Mouse (Mus musculus) heart, embryonic 15.5 days (tissue): ENCODE results near the gene Tgm2. TPM values are rescaled to one million over a fixed set of nuclear protein-coding genes. Genes with fewer than 3 reads are reported as not detected.
A peak's percentile ranks its signal among the peaks of the same experiment; 100 is the strongest.

Source experiments
- ATAC-seq: fragments of 200-750 bp; cut with Nextera tagmentation; replicated peaks from 2 replicates; pipeline ENCODE4 v1.8.0; 2017; ENCODE audit warnings: low read depth, moderate TSS enrichment; ENCODE audit not compliant: insufficient number of reproducible peaks, insufficient read depth, low FRiP score
- H3K27ac ChIP-seq: fragments of 300-500 bp; sonication (generic); 2 replicates; pipeline ENCODE4 v1.5.1; 2015; ENCODE audit warnings: mild to moderate bottlenecking, inconsistent platforms
- H3K27me3 ChIP-seq: fragments of 300-500 bp; sonication (generic); 2 replicates; pipeline ENCODE4 v1.6.1; 2015; ENCODE audit warnings: inconsistent platforms
- H3K36me3 ChIP-seq: fragments of 300-500 bp; sonication (generic); 2 replicates; pipeline ENCODE4 v1.6.1; 2015; ENCODE audit warnings: mild to moderate bottlenecking, inconsistent platforms
- H3K4me1 ChIP-seq: fragments of 300-500 bp; sonication (generic); replicated peaks from 2 replicates; pipeline ENCODE4 v1.6.1; 2015; ENCODE audit warnings: inconsistent platforms
- H3K4me2 ChIP-seq: fragments of 300-500 bp; sonication (generic); 2 replicates; pipeline ENCODE4 v1.6.1; 2015; ENCODE audit warnings: inconsistent platforms, mild to moderate bottlenecking, moderate library complexity
- H3K4me3 ChIP-seq: fragments of 300-500 bp; sonication (generic); 2 replicates; pipeline ENCODE4 v1.5.1; 2015; ENCODE audit warnings: mild to moderate bottlenecking, inconsistent platforms
- H3K9ac ChIP-seq: fragments of 300-500 bp; sonication (generic); 2 replicates; pipeline ENCODE4 v1.6.1; 2015; ENCODE audit warnings: mild to moderate bottlenecking, inconsistent platforms
- H3K9me3 ChIP-seq: fragments of 300-500 bp; sonication (generic); replicated peaks from 2 replicates; pipeline ENCODE4 v1.6.1; 2016; ENCODE audit warnings: inconsistent platforms
- WGBS: fragments of 180-500 bp; shearing (Covaris S2); methylation state at CpG from one replicate; pipeline ENCODE4 v1.1.7; 2015; ENCODE audit warnings: mixed read lengths; 5-methylcytosine and 5-hydroxymethylcytosine counted together
- polyA plus RNA-seq: library from polyadenylated mRNA; unstranded; fragments of >200 nt; fragmentation: Nextera tagmentation; extraction: Ambion mirVana; gene quantifications from 2 replicates; pipeline ENCODE4 v1.2.1, GENCODE M21; 2015

Gene Tgm2
- polyA plus RNA-seq, 1 experiment from 2014 or later, result 208 TPM

DNA sequence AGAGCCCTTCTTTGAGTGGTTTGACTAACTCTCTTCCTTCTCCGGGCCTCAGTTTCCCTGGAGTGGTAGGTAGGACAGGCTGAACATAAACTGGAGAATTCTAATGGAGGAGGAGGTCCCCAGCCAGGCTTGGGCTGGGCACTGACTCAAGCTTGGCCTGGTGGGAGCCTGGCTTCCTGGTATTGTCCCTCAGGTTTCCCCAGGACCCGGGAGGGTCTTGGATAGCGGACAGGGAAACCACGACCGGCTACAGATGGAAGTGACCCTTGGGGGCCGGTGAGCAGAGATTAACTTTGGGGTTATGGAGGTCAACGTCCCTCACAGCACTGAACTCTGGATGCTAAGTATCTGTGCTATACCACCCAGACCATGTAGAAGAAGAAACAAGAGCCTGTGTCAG, 5.0 kb downstream of the Tgm2 start:
- H3K36me3 ChIP-seq, result peaks cover 19% of the 10 kb centered on the region
- H3K27me3 ChIP-seq, result no peaks in the 10 kb centered on the region
- ATAC-seq, result no peak
- H3K9ac ChIP-seq, result peak overlapping the region; percentile 39; the same call in 1 of the 2 replicates
- H3K27ac ChIP-seq, result peak overlapping the region; percentile 98
- peak overlapping the region; percentile 84 for H3K4me2 ChIP-seq
- H3K4me3 ChIP-seq, result 0 out of 2 replicates have a peak overlapping the region, but pooled peaks have one; percentile 8
- no peaks in the 10 kb centered on the region for H3K9me3 ChIP-seq
- peaks cover 84% of the 10 kb centered on the region for H3K4me1 ChIP-seq
- 62% methylated on average over 7 of the region's 7 CpGs for WGBS

- Histone ChIP-seq H3K9ac (peak overlapping the region; percentile 39; the same call in 1 of the 2 replicates), H3K9me3 (no peaks in the 10 kb centered on the region), H3K4me1 (peaks cover 90% of the 10 kb centered on the region), H3K36me3 (peaks cover 22% of the 10 kb centered on the region), H3K27ac (peak overlapping the region; percentile 98), H3K27me3 (no peaks in the 10 kb centered on the region), H3K4me2 (peak overlapping the region; percentile 84), H3K4me3 (0 out of 2 replicates have a peak overlapping the region, but pooled peaks have one; percentile 8)
- no peak for ATAC-seq
- WGBS, result 42% methylated on average over 5 of the region's 5 CpGs
Observed at GRCm38 (mm10) chr2:158140664-158141063, 5.6 kb downstream of the Tgm2 start.

DNA sequence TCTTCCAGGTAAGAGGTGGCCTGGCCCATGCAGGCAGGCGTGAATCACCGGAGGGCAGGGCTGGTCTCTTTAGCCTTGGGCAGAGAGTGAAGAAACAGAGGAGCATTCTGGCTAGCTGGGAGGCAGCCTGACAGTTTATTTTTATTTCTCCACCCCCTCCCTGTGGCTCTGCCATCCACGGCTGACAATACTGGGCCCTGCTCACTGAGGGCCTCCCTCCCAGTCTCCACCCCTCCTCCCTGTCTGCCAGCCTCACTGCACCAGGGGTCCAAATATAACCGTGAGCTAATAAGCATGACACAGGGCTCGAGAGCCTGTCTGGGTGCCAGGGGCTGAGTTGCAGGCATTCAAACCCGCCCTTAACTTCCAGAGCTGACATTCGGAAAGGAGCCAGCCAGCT, 6.6 kb downstream of the Tgm2 start:
- H3K4me2 ChIP-seq, result peak overlapping the region; percentile 41

DNA sequence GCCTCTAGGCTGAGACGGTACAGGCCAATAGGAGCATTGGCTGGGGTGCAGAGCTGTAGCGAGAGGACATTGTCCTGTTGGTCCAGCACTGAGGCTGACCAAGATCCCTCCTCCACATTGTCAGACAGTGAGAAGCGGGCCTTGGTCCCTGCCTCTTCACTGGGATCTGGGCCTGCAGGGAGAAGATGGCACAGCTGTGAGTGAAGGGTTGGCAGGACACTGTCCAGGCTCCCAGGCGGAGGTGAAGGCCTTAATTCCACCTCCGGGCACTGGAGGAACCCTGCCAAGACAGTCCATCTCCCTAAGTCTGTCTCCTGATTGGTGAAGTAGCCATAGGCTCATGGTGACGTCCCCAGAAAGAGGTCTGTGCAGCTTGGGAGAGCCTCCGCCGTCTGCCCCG, 7.5 kb downstream of the Tgm2 start:
- peak overlapping the region; percentile 51; the same call in 1 of the 2 replicates for H3K9ac ChIP-seq
- H3K36me3 ChIP-seq, result peaks cover 39% of the 10 kb centered on the region
- H3K9me3 ChIP-seq, result no peaks in the 10 kb centered on the region
- peaks cover 83% of the 10 kb centered on the region for H3K4me1 ChIP-seq
- peak overlapping the region; percentile 98 for H3K27ac ChIP-seq
- no peak for ATAC-seq
- no peak overlapping the region; the same call in 1 of the 2 replicates for H3K4me2 ChIP-seq
- WGBS, result 74% methylated on average over 9 of the region's 9 CpGs
- H3K27me3 ChIP-seq, result no peaks in the 10 kb centered on the region
- no peak overlapping the region for H3K4me3 ChIP-seq

More for the DNA sequence above, 6.6 kb downstream of the Tgm2 start:
- H3K9ac ChIP-seq, result peak overlapping the region; percentile 51
- peak overlapping the region; percentile 98 for H3K27ac ChIP-seq
- peaks cover 30% of the 10 kb centered on the region for H3K36me3 ChIP-seq
- no peak overlapping the region for H3K4me3 ChIP-seq
- no peaks in the 10 kb centered on the region for H3K9me3 ChIP-seq
- peaks cover 85% of the 10 kb centered on the region for H3K4me1 ChIP-seq
- peak; percentile 89 for ATAC-seq
- no peaks in the 10 kb centered on the region for H3K27me3 ChIP-seq
- 22% methylated on average over 7 of the region's 7 CpGs for WGBS

- WGBS, result 73% methylated on average over 12 of the region's 12 CpGs
- Histone ChIP-seq H3K9ac (no peak overlapping the region), H3K9me3 (no peaks in the 10 kb centered on the region), H3K4me3 (no peak overlapping the region), H3K4me1 (peaks cover 76% of the 10 kb centered on the region), H3K4me2 (no peak overlapping the region), H3K27ac (peak overlapping the region; percentile 31; the same call in 1 of the 2 replicates), H3K27me3 (no peaks in the 10 kb centered on the region), H3K36me3 (peaks cover 45% of the 10 kb centered on the region)
- no peak for ATAC-seq
Observed at GRCm38 (mm10) chr2:158137771-158138170, 8.5 kb downstream of the Tgm2 start.

- peaks cover 72% of the 10 kb centered on the region for H3K4me1 ChIP-seq
- no peak overlapping the region for H3K4me3 ChIP-seq
- no peak overlapping the region for H3K9ac ChIP-seq
- H3K36me3 ChIP-seq, result peaks cover 56% of the 10 kb centered on the region
- WGBS, result 52% methylated on average over 7 of the region's 7 CpGs
- no peaks in the 10 kb centered on the region for H3K27me3 ChIP-seq
- no peak for ATAC-seq
- no peaks in the 10 kb centered on the region for H3K9me3 ChIP-seq
- no peak overlapping the region for H3K4me2 ChIP-seq
- H3K27ac ChIP-seq, result peak overlapping the region; percentile 2; the same call in 1 of the 2 replicates
Observed at GRCm38 (mm10) chr2:158136205-158136604, 10.0 kb downstream of the Tgm2 start.

DNA sequence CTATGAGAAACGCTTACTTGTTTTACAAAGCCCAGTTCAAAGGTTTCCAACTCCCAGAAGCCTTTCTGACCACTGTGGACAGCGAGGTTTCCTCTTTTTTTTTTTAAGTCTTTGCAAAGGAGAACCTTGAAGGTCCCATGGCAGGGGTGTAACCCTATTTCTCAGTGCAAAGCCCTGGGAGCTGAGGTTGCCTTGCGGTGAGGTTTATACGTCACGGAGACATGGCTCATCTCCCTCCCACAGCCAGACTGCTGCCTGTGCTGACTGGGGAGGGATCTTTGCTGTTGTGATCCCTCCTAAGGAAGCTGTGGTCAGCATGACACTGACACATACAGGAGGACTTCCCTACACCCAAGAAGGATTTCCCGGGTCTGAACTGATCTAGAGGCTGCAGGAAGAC, 13.2 kb downstream of the Tgm2 start:
- 61% methylated on average over 6 of the region's 6 CpGs for WGBS
- no peak overlapping the region for H3K27ac ChIP-seq
- no peak overlapping the region for H3K4me2 ChIP-seq
- no peak for ATAC-seq
- H3K9ac ChIP-seq, result no peak overlapping the region
- peaks cover 51% of the 10 kb centered on the region for H3K36me3 ChIP-seq
- H3K4me1 ChIP-seq, result peaks cover 72% of the 10 kb centered on the region
- no peaks in the 10 kb centered on the region for H3K9me3 ChIP-seq
- H3K27me3 ChIP-seq, result no peaks in the 10 kb centered on the region
- no peak overlapping the region for H3K4me3 ChIP-seq

DNA sequence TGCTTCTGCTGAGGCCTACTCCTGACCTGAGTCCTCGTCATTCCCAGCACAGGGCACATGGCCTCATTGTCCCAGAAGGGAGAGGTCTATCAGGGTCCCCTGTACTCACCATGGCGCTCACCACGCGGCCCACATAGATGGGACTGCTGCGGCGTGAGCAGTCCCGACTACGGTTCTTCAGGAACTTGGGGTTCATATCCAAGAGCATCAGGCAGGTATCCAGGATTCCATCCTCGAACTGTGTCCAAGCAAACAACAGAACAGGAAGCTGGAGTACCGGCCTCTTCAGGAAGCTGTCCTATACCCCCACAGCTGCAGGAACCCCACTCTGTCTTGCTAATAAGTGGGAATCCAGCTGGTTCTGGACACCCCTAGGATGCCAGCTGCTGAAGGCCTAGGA, 13.9 kb downstream of the Tgm2 start:
- Histone ChIP-seq H3K9me3 (no peaks in the 10 kb centered on the region), H3K36me3 (peaks cover 45% of the 10 kb centered on the region), H3K4me2 (no peak overlapping the region), H3K27me3 (no peaks in the 10 kb centered on the region), H3K9ac (no peak overlapping the region), H3K4me1 (peaks cover 74% of the 10 kb centered on the region), H3K27ac (no peak overlapping the region), H3K4me3 (no peak overlapping the region)
- ATAC-seq, result no peak
- 81% methylated on average over 10 of the region's 10 CpGs for WGBS

GRCm38 (mm10) chr2:158131197-158131835, 14.9 kb downstream of the Tgm2 start:
- Histone ChIP-seq H3K4me2 (no peak overlapping the region), H3K4me1 (peaks cover 76% of the 10 kb centered on the region), H3K9ac (no peak overlapping the region), H3K36me3 (peaks cover 55% of the 10 kb centered on the region), H3K27me3 (no peaks in the 10 kb centered on the region), H3K9me3 (no peaks in the 10 kb centered on the region), H3K27ac (peak overlapping the region; percentile 84), H3K4me3 (no peak overlapping the region)
- 79% methylated on average over 13 of the region's 13 CpGs for WGBS
- no peak for ATAC-seq

DNA sequence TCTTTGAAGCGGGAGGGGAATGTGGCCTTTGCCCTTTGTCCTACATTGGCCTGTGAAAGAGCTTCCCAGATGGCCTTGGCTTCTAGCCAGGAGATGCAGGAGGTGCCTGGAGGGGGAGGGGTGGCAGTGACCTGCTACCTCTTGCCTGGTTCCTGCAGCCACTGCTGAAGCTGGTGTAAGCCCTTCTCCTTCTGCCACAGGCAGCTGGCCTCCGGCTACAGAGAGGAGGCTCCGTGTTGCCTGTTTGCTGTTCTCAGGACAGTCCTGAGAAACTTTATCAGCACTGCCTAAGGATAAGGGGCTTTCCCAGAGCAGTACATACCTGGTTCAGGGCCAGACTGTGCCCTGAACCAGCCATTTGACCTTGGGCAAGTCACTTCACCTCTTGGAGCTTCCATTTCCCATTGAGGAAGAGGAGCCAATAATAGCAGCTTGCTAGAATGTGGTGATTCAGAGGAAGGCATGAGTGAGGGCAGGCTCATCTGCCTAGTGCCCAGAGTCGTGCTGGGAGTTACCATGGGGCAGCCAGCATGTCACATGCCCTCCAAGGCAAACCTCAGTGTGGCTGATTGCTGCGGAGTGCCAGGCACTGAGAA, 15.7 kb downstream of the Tgm2 start:
- no peak overlapping the region for H3K9ac ChIP-seq
- WGBS, result 41% methylated on average over 5 of the region's 5 CpGs
- H3K36me3 ChIP-seq, result peaks cover 58% of the 10 kb centered on the region
- H3K27ac ChIP-seq, result peak overlapping the region; percentile 84
- peaks cover 68% of the 10 kb centered on the region for H3K4me1 ChIP-seq
- no peaks in the 10 kb centered on the region for H3K27me3 ChIP-seq
- no peak for ATAC-seq
- no peaks in the 10 kb centered on the region for H3K9me3 ChIP-seq
- H3K4me2 ChIP-seq, result no peak overlapping the region
- no peak overlapping the region for H3K4me3 ChIP-seq

- H3K4me1 ChIP-seq, result peaks cover 64% of the 10 kb centered on the region
- no peak overlapping the region for H3K4me3 ChIP-seq
- no peaks in the 10 kb centered on the region for H3K9me3 ChIP-seq
- H3K4me2 ChIP-seq, result no peak overlapping the region
- WGBS, result 77% methylated on average over 16 of the region's 16 CpGs
- no peaks in the 10 kb centered on the region for H3K27me3 ChIP-seq
- H3K36me3 ChIP-seq, result peaks cover 60% of the 10 kb centered on the region
- ATAC-seq, result no peak
- H3K9ac ChIP-seq, result 0 out of 2 replicates have a peak overlapping the region, but pooled peaks have one; percentile 0
- peak overlapping the region; percentile 82 for H3K27ac ChIP-seq
Observed at GRCm38 (mm10) chr2:158129291-158130002, 16.8 kb downstream of the Tgm2 start.
